ENCODE assay signal across 9 mouse cellular contexts in the genomic region with DNA sequence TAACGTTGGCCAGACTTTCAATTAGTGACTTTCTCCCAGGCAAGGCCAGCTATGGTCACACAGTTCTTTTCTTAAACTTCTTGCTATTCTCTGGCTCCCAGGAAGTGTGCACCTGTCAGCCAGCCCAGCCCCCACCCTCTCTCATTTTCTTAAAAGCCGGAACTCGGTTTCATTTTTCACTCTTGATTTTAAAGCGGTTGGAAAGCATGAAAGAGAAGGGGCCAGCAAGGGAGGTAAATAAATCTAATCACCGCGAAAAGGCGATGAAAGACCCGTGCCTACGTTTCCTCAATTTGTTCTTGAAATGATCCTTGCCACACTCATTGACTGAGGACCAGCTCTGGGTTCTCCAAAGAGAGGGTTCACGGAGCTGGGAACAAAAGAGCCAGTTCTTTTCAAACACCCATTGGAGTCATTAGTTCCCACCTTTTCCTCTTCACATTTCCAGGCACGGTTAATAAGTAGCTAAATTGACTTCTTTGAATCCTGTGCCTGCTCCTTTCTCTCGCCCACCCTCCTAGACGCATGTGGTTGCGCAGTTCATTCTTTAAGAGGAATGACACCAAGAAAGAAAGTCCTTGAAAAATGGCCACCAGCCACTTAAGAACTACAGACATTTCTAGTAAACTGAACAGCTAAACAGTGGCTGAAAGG.
DNase-seq lines count a peak whose midpoint lies in the region; ATAC-seq and TF ChIP-seq lines count a peak whose summit lies in the region.
"Had no signal": no experiment of that assay in that cellular context is flagged by ENCODE, and none has a peak within 500 bp of the region (broad histone marks: within the 10 kb centered on the region; RNA-seq: fewer than 3 reads in every experiment).

No protein-coding gene starts in this region.

- H3K27ac ChIP-seq in embryonic facial prominence, embryonic 11.5 days (replicated peaks; ENCODE audit: low read depth, low read length), result no peak overlapping the region
- H3K27ac ChIP-seq in limb, embryonic 11.5 days (replicated peaks; ENCODE audit: low read depth, low read length), result no peak overlapping the region
- H3K27ac ChIP-seq in stomach, postnatal 0 days (replicated peaks), result peak overlapping the region; percentile 75
- H3K27ac ChIP-seq: heart, embryonic 15.5 days had no signal

- no peak overlapping the region for H3K4me3 ChIP-seq in embryonic facial prominence, embryonic 11.5 days (ENCODE audit: low read depth, low read length)
- no peak overlapping the region for H3K4me3 ChIP-seq in limb, embryonic 11.5 days (ENCODE audit: low read depth, low read length)
- no peak overlapping the region for H3K4me3 ChIP-seq in stomach, postnatal 0 days (ENCODE audit: low read depth, low read length)
- H3K4me3 ChIP-seq: heart, embryonic 15.5 days had no signal

- H3K9ac ChIP-seq in embryonic facial prominence, embryonic 11.5 days (replicated peaks; ENCODE audit: low read length), result no peak overlapping the region
- no peak overlapping the region for H3K9ac ChIP-seq in limb, embryonic 11.5 days (ENCODE audit: low read length)
- H3K9ac ChIP-seq in stomach, postnatal 0 days (ENCODE audit: low read length), result no peak overlapping the region
- H3K9ac ChIP-seq: heart, embryonic 15.5 days had no signal

- no peaks in the 10 kb centered on the region for H3K27me3 ChIP-seq in embryonic facial prominence, embryonic 11.5 days (ENCODE audit: control insufficient read depth, insufficient read depth, low read length)
- H3K27me3 ChIP-seq in limb, embryonic 11.5 days (ENCODE audit: control insufficient read depth, insufficient read depth, low read length), result peaks cover 2% of the 10 kb centered on the region; the same call in 1 of the 2 replicates
- H3K27me3 ChIP-seq in stomach, postnatal 0 days (ENCODE audit: control insufficient read depth, insufficient read depth, low read length), result no peaks in the 10 kb centered on the region

- no peak for TF ChIP-seq EP300 in stomach, postnatal 0 days (optimal IDR thresholded peaks at IDR 0.05)

- no peaks in the 10 kb centered on the region for H3K36me3 ChIP-seq in embryonic facial prominence, embryonic 11.5 days (replicated peaks; ENCODE audit: control insufficient read depth, insufficient read depth, low read depth, low read length)
- H3K36me3 ChIP-seq in limb, embryonic 11.5 days (ENCODE audit: control insufficient read depth, insufficient read depth, low read length), result no peaks in the 10 kb centered on the region
- H3K36me3 ChIP-seq in stomach, postnatal 0 days (ENCODE audit: control insufficient read depth, insufficient read depth, low read length), result no peaks in the 10 kb centered on the region
- H3K36me3 ChIP-seq: heart, embryonic 15.5 days had no signal

- peaks cover 3% of the 10 kb centered on the region; the same call in 1 of the 2 replicates for H3K4me1 ChIP-seq in embryonic facial prominence, embryonic 11.5 days (ENCODE audit: control insufficient read depth, insufficient read depth, low read length)
- peaks cover 13% of the 10 kb centered on the region; the same call in 1 of the 2 replicates for H3K4me1 ChIP-seq in limb, embryonic 11.5 days (ENCODE audit: control insufficient read depth, insufficient read depth, low read length)
- H3K4me1 ChIP-seq in stomach, postnatal 0 days (replicated peaks; ENCODE audit: control insufficient read depth, insufficient read depth), result no peaks in the 10 kb centered on the region; the same call in 1 of the 2 replicates
- H3K4me1 ChIP-seq: heart, embryonic 15.5 days had no signal

- no peak overlapping the region for H3K4me2 ChIP-seq in embryonic facial prominence, embryonic 11.5 days (ENCODE audit: low read depth, low read length)
- no peak overlapping the region for H3K4me2 ChIP-seq in limb, embryonic 11.5 days (ENCODE audit: low read depth, severe bottlenecking)
- peak overlapping the region; percentile 34; the same call in 1 of the 2 replicates for H3K4me2 ChIP-seq in stomach, postnatal 0 days (replicated peaks; ENCODE audit: low read depth)
- H3K4me2 ChIP-seq: heart, embryonic 15.5 days had no signal

- TF ChIP-seq CTCF in stomach, postnatal 0 days (IDR thresholded peaks at IDR 0.05; ENCODE audit: low read depth), result no peak

- DNase-seq in kidney, adult 9 months, result peak; percentile 2
- no peak for DNase-seq in kidney, postnatal 25 days
- peak; percentile 20 for DNase-seq in embryonic facial prominence, embryonic 11.5 days (ENCODE audit: low spot score)
- peak; percentile 55 for DNase-seq in limb, embryonic 11.5 days (ENCODE audit: low spot score)
- peak; percentile 75 for DNase-seq in stomach, postnatal 0 days (ENCODE audit: low spot score)
- DNase-seq in ovary, postnatal 36 days (ENCODE audit: low spot score), result no peak
- no peak for DNase-seq in urinary bladder, adult 18-20 months (ENCODE audit: low spot score in 2 of 2)
- no peak for DNase-seq in right cerebral cortex, adult 2 months (ENCODE audit: low spot score in 2 of 2)

- no peak for ATAC-seq in embryonic facial prominence, embryonic 11.5 days (replicated peaks; ENCODE audit: insufficient number of reproducible peaks, low FRiP score, low TSS enrichment, low read depth)
- no peak for ATAC-seq in limb, embryonic 11.5 days (ENCODE audit: insufficient number of reproducible peaks, low FRiP score, low TSS enrichment, low read depth)
- peak; percentile 69 for ATAC-seq in stomach, postnatal 0 days (ENCODE audit: low FRiP score, low TSS enrichment)

- 49% methylated on average over 14 of the region's 14 CpGs for WGBS in embryonic facial prominence, embryonic 11.5 days
- 26% methylated on average over 14 of the region's 14 CpGs for WGBS in limb, embryonic 11.5 days
- 31% methylated on average over 14 of the region's 14 CpGs for WGBS in stomach, postnatal 0 days

- no peaks in the 10 kb centered on the region for H3K9me3 ChIP-seq in embryonic facial prominence, embryonic 11.5 days (replicated peaks; ENCODE audit: control insufficient read depth, low read length)
- no peaks in the 10 kb centered on the region for H3K9me3 ChIP-seq in limb, embryonic 11.5 days (ENCODE audit: control insufficient read depth, low read length)
- no peaks in the 10 kb centered on the region for H3K9me3 ChIP-seq in stomach, postnatal 0 days (ENCODE audit: control insufficient read depth, low read length)
- H3K9me3 ChIP-seq: heart, embryonic 15.5 days had no signal

Comparison
In these comparisons a context has a peak if more than half of its experiments do, and no peak if none do; other contexts are left out.
1. DNase-seq: peak in kidney, adult 9 months (single experiment), embryonic facial prominence, embryonic 11.5 days (single experiment), limb, embryonic 11.5 days (single experiment) and stomach, postnatal 0 days (single experiment); none in kidney, postnatal 25 days (0 of 2), ovary, postnatal 36 days (single experiment), urinary bladder, adult 18-20 months (0 of 2) and right cerebral cortex, adult 2 months (0 of 2).